Mouse (Mus musculus) MEL (cell line): ENCODE measurements around the gene Daam2. TPM values are rescaled to one million over a fixed set of nuclear protein-coding genes. Genes with fewer than 3 reads are reported as not detected.

ENCODE experiments used
- DNase-seq: peaks from one replicate; pipeline ENCODE4 v3.0.0; 2011; ENCODE audit warnings: low read depth, low spot score
- H3K27ac ChIP-seq: 2 replicates; pipeline ENCODE4 v1.5.1; 2012; ENCODE audit warnings: low read depth, mild to moderate bottlenecking, control low read depth, low read length, moderate library complexity; ENCODE audit not compliant: control insufficient read depth
- H3K27me3 ChIP-seq, 2 experiments: fragments of 150-350 bp in 1 of 2; sonication (generic) in 1 of 2; 2 replicates each; pipeline ENCODE4 v1.6.1; 2012; ENCODE audit warnings: low read length in 2 of 2, mild to moderate bottlenecking in 2 of 2, improper control_type of control experiment in 1 of 2, moderate library complexity in 1 of 2; ENCODE audit not compliant: insufficient read depth in 2 of 2, control insufficient read depth in 1 of 2
- H3K36me3 ChIP-seq, 2 experiments: 2 replicates each; pipeline ENCODE4 v1.6.1; 2012 to 2014; ENCODE audit warnings: low read length in 2 of 2, improper control_type of control experiment in 1 of 2, inconsistent platforms in 1 of 2, mild to moderate bottlenecking in 1 of 2; ENCODE audit not compliant: insufficient read depth in 2 of 2, control insufficient read depth in 1 of 2
- H3K4me1 ChIP-seq, 2 experiments: fragments of 150-350 bp in 1 of 2; sonication (generic) in 1 of 2; 2 replicates each; pipeline ENCODE4 v1.6.1; 2012; ENCODE audit warnings: low read length in 2 of 2, improper control_type of control experiment in 1 of 2, mild to moderate bottlenecking in 1 of 2; ENCODE audit not compliant: insufficient read depth in 2 of 2, control insufficient read depth in 1 of 2
- H3K4me3 ChIP-seq, 2 experiments: fragments of 150-350 bp in 1 of 2; sonication (generic) in 1 of 2; 2 replicates each; pipeline ENCODE4 v1.5.1; 2012; ENCODE audit warnings: low read depth in 2 of 2, low read length in 2 of 2, mild to moderate bottlenecking in 2 of 2, moderate library complexity in 2 of 2, control low read depth in 1 of 2, improper control_type of control experiment in 1 of 2; ENCODE audit not compliant: control insufficient read depth in 1 of 2, insufficient read depth in 1 of 2
- H3K79me2 ChIP-seq: 2 replicates; pipeline ENCODE4 v1.6.1; 2012; ENCODE audit warnings: mild to moderate bottlenecking, low read length, moderate library complexity; ENCODE audit not compliant: control insufficient read depth, poor library complexity, insufficient read depth
- H3K9ac ChIP-seq: 2 replicates; pipeline ENCODE4 v1.6.1; 2012; ENCODE audit warnings: low read depth, mild to moderate bottlenecking, control low read depth, low read length, moderate library complexity; ENCODE audit not compliant: control insufficient read depth, poor library complexity, severe bottlenecking
- H3K9me3 ChIP-seq: fragments of 150-350 bp; sonication (generic); replicated peaks from 2 replicates; pipeline ENCODE4 v1.6.1; 2012; ENCODE audit warnings: mild to moderate bottlenecking, low read length, improper control_type of control experiment, moderate library complexity; ENCODE audit not compliant: insufficient read depth
- BHLHE40 ChIP-seq: IDR thresholded peaks from 2 replicates; pipeline ENCODE4 v1.6.1; 2012; ENCODE audit warnings: low read depth, mild to moderate bottlenecking, inconsistent platforms, low read length, improper control_type of control experiment, borderline replicate concordance
- CTCF ChIP-seq, 3 experiments: IDR thresholded peaks in 2 of 3; conservative IDR thresholded peaks in 1 of 3; 2 replicates each; pipeline ENCODE4 v1.5.1; 2011 to 2012; ENCODE audit warnings: low read length in 3 of 3, low read depth in 2 of 3, mild to moderate bottlenecking in 2 of 3, improper control_type of control experiment in 1 of 3, inconsistent platforms in 1 of 3, mixed read lengths in 1 of 3, moderate library complexity in 1 of 3; ENCODE audit not compliant: control insufficient read depth in 1 of 3, insufficient read depth in 1 of 3, poor library complexity in 1 of 3, severe bottlenecking in 1 of 3
- ELF1 ChIP-seq: IDR thresholded peaks from 2 replicates; pipeline ENCODE4 v1.6.1; 2014; ENCODE audit warnings: low read depth, mild to moderate bottlenecking, inconsistent platforms, low read length, improper control_type of control experiment, moderate library complexity
- GABPA ChIP-seq: IDR thresholded peaks from 2 replicates; pipeline ENCODE4 v1.6.1; 2012; ENCODE audit warnings: low read depth, mild to moderate bottlenecking, inconsistent platforms, low read length, improper control_type of control experiment, moderate library complexity
- GATA1 ChIP-seq: IDR thresholded peaks from 2 replicates; pipeline ENCODE4 v1.6.1; 2011; ENCODE audit warnings: low read depth, low read length, improper control_type of control experiment
- HCFC1 ChIP-seq: IDR thresholded peaks from 2 replicates; pipeline ENCODE4 v1.6.1; 2012; ENCODE audit warnings: low read depth, mild to moderate bottlenecking, inconsistent platforms, low read length, improper control_type of control experiment, moderate library complexity
- MAFK ChIP-seq: IDR thresholded peaks from 2 replicates; pipeline ENCODE4 v1.6.1; 2011; ENCODE audit warnings: low read depth, mild to moderate bottlenecking, low read length, improper control_type of control experiment, borderline replicate concordance
- POLR2AphosphoS5 ChIP-seq: IDR thresholded peaks from 2 replicates; pipeline ENCODE4 v1.6.1; 2012; ENCODE audit warnings: low read depth, borderline replicate concordance, mild to moderate bottlenecking, inconsistent platforms, low read length, moderate library complexity, mixed read lengths
- RAD21 ChIP-seq: IDR thresholded peaks from 2 replicates; pipeline ENCODE4 v1.6.1; 2011; ENCODE audit warnings: mild to moderate bottlenecking, low read depth, low read length, improper control_type of control experiment
- SIN3A ChIP-seq: IDR thresholded peaks from 2 replicates; pipeline ENCODE4 v1.6.1; 2012; ENCODE audit warnings: low read length, improper control_type of control experiment, inconsistent platforms
- USF2 ChIP-seq, 2 experiments: IDR thresholded peaks; 2 replicates each; pipeline ENCODE4 v1.6.1; 2011 to 2012; ENCODE audit warnings: improper control_type of control experiment in 2 of 2, low read length in 2 of 2, borderline replicate concordance in 1 of 2, inconsistent platforms in 1 of 2, low read depth in 1 of 2, mild to moderate bottlenecking in 1 of 2; ENCODE audit not compliant: insufficient read depth in 1 of 2
- ZC3H11A ChIP-seq: IDR thresholded peaks from 2 replicates; pipeline ENCODE4 v1.6.1; 2012; ENCODE audit warnings: low read depth, mild to moderate bottlenecking, inconsistent platforms, low read length, improper control_type of control experiment
- ZKSCAN1 ChIP-seq: IDR thresholded peaks from 2 replicates; pipeline ENCODE4 v1.6.1; 2012; ENCODE audit warnings: low read depth, mild to moderate bottlenecking, inconsistent platforms, low read length, improper control_type of control experiment, moderate library complexity
- ZNF384 ChIP-seq: IDR thresholded peaks from 2 replicates; pipeline ENCODE4 v1.6.1; 2012; ENCODE audit warnings: low read depth, mild to moderate bottlenecking, inconsistent platforms, low read length, improper control_type of control experiment
- polyA plus RNA-seq, 2 experiments: library from polyadenylated mRNA; stranded (reverse) in 1 of 2; unstranded in 1 of 2; fragments of >175 nt in 1 of 2; fragments of >200 nt in 1 of 2; gene quantifications; 2 replicates each; pipeline versions ENCODE4 v1.2.1 to v1.2.4; 2012; ENCODE audit warnings: low replicate concordance in 2 of 2, low read depth in 1 of 2; ENCODE audit not compliant: insufficient read length in 2 of 2, insufficient read depth in 1 of 2, missing spikeins in 1 of 2
- total RNA-seq: library from RNA; depleted of rRNA; stranded (reverse); fragments of 300-350 nt; gene quantifications from 2 replicates; pipeline ENCODE4 v1.2.3, GENCODE M21; 2012

Gene Daam2
- total and polyA plus RNA-seq, 3 experiments = 0.04 to 0.28 TPM; not detected in 1

DNA sequence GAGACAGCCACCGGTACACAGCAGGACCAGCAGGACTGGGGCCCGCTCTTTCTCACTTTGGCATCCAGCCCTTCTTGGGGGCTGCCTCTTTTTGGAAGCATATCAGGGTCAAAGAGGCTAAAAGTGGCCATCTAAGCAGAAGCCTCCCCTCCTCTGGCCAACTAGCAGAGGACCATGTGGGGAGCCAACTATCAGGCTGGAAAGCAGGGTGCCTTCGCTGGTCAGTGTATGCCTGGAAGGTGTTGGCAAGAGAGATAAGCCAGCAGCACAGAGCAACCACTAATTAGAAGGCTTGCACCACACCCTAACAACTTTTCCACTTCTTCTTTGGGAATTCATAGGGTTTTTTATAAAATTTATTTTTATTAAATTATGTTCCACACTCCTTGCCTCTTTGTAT is 346 bp upstream of the Daam2 start:
- no peak overlapping the region for H3K27ac ChIP-seq
- no peak for DNase-seq
- H3K9me3 ChIP-seq = no peaks in the 10 kb centered on the region
- no peak overlapping the region for H3K9ac ChIP-seq
- H3K4me3 ChIP-seq = no peak overlapping the region
- H3K79me2 ChIP-seq = no peaks in the 10 kb centered on the region
- H3K4me1 ChIP-seq = no peaks in the 10 kb centered on the region
- H3K27me3 ChIP-seq = no peaks in the 10 kb centered on the region
- no peak for TF ChIP-seq ZKSCAN1
- no peak for TF ChIP-seq ZNF384
- TF ChIP-seq SIN3A = no peak
- no peak for TF ChIP-seq POLR2AphosphoS5
- no peak for TF ChIP-seq ELF1
- no peak for TF ChIP-seq USF2 (IDR thresholded peaks at IDR 0.05; ENCODE audit: borderline replicate concordance in 1 of 2, insufficient read depth in 1 of 2, low read depth in 1 of 2, low read length in 2 of 2)
- no peak for TF ChIP-seq CTCF (IDR thresholded peaks at IDR 0.05 in 2 of 3, conservative IDR thresholded peaks at IDR 0.05 in 1 of 3; ENCODE audit: control insufficient read depth in 1 of 3, insufficient read depth in 1 of 3, low read depth in 2 of 3, low read length in 3 of 3, poor library complexity in 1 of 3, severe bottlenecking in 1 of 3)
- TF ChIP-seq GABPA = no peak
- no peaks in the 10 kb centered on the region for H3K36me3 ChIP-seq

GRCm38 (mm10) chr17:49563416-49563780 is 745 bp downstream of the Daam2 start:
- no peaks in the 10 kb centered on the region for H3K79me2 ChIP-seq
- H3K36me3 ChIP-seq = no peaks in the 10 kb centered on the region
- H3K27ac ChIP-seq = no peak overlapping the region
- H3K27me3 ChIP-seq = no peaks in the 10 kb centered on the region
- TF ChIP-seq MAFK (no peak), GABPA (no peak), RAD21 (no peak), HCFC1 (no peak), GATA1 (no peak), ELF1 (no peak), BHLHE40 (no peak), ZC3H11A (no peak)
- no peak overlapping the region for H3K4me3 ChIP-seq
- no peaks in the 10 kb centered on the region for H3K9me3 ChIP-seq
- H3K4me1 ChIP-seq = no peaks in the 10 kb centered on the region
- no peak overlapping the region for H3K9ac ChIP-seq
- no peak for DNase-seq
